Mouse (Mus musculus): ENCODE results near the gene Ptgr1. TPM values are rescaled to one million over a fixed set of nuclear protein-coding genes. Genes with fewer than 3 reads are reported as not detected.

Ptgr1 gene
- total RNA-seq, 1 experiment, result 14.4 TPM

- in situ Hi-C loops (cut with MboI; ENCODE audit: low sequenced_read_pairs in 2 of 2, unreplicated experiment in 2 of 2), result no loop called here
- Histone ChIP-seq H3K9me3 (ENCODE audit: control insufficient read depth, insufficient read depth, low read depth, low read length) (no peaks in the 10 kb centered on the region), H3K36me3 (ENCODE audit: control insufficient read depth, insufficient read depth, low read length, poor library complexity, severe bottlenecking) (no peaks in the 10 kb centered on the region), H3K9ac (ENCODE audit: insufficient read depth, low read depth, low read length, poor library complexity, severe bottlenecking) (no peak overlapping the region), H3K4me3 (ENCODE audit: insufficient read depth in 1 of 2, low read depth in 1 of 2, low read length in 2 of 2, poor library complexity in 1 of 2, severe bottlenecking in 1 of 2) (no peak overlapping the region), H3K27ac (ENCODE audit: insufficient read depth, low read depth, low read length, poor library complexity, severe bottlenecking) (no peak overlapping the region), H3K4me1 (ENCODE audit: control insufficient read depth in 2 of 2, insufficient read depth in 2 of 2, low read length in 2 of 2, poor library complexity in 1 of 2) (no peaks in the 10 kb centered on the region)
- no peak for DNase-seq (ENCODE audit: low read depth, low spot score)
- TF ChIP-seq CHD2 (IDR thresholded peaks at IDR 0.05; ENCODE audit: low read depth, low read length), result no peak
- TF ChIP-seq ZC3H11A (IDR thresholded peaks at IDR 0.05; ENCODE audit: borderline replicate concordance, low read depth, low read length), result no peak
- no peak for TF ChIP-seq HCFC1 (IDR thresholded peaks at IDR 0.05; ENCODE audit: borderline replicate concordance, insufficient read depth, low read length)
- no peak for TF ChIP-seq MAFK (IDR thresholded peaks at IDR 0.05; ENCODE audit: insufficient read depth, low read depth, low read length)
- TF ChIP-seq ZNF384 (IDR thresholded peaks at IDR 0.05; ENCODE audit: low read depth, low read length), result no peak
Observed at GRCm38 (mm10) chr4:58926120-58926519, 60.8 kb downstream of the Ptgr1 start.

GRCm38 (mm10) chr4:58925664-58926063, 61.3 kb downstream of the Ptgr1 start:
- no peaks in the 10 kb centered on the region for H3K4me1 ChIP-seq (ENCODE audit: control insufficient read depth in 2 of 2, insufficient read depth in 2 of 2, low read length in 2 of 2, poor library complexity in 1 of 2)
- DNase-seq (ENCODE audit: low read depth, low spot score), result no peak

GRCm38 (mm10) chr4:58923933-58924332, 63.0 kb downstream of the Ptgr1 start:
- H3K4me1 ChIP-seq (ENCODE audit: control insufficient read depth in 2 of 2, insufficient read depth in 2 of 2, low read length in 2 of 2, poor library complexity in 1 of 2), result no peaks in the 10 kb centered on the region
- in situ Hi-C loops (cut with MboI; ENCODE audit: low sequenced_read_pairs in 2 of 2, unreplicated experiment in 2 of 2), result no loop called here
- no peaks in the 10 kb centered on the region for H3K36me3 ChIP-seq (ENCODE audit: control insufficient read depth, insufficient read depth, low read length, poor library complexity, severe bottlenecking)
- no peaks in the 10 kb centered on the region for H3K9me3 ChIP-seq (ENCODE audit: control insufficient read depth, insufficient read depth, low read depth, low read length)
- no peak for TF ChIP-seq HCFC1 (IDR thresholded peaks at IDR 0.05; ENCODE audit: borderline replicate concordance, insufficient read depth, low read length)
- TF ChIP-seq ZC3H11A (IDR thresholded peaks at IDR 0.05; ENCODE audit: borderline replicate concordance, low read depth, low read length), result no peak
- TF ChIP-seq MAFK (IDR thresholded peaks at IDR 0.05; ENCODE audit: insufficient read depth, low read depth, low read length), result no peak
- TF ChIP-seq CHD2 (IDR thresholded peaks at IDR 0.05; ENCODE audit: low read depth, low read length), result no peak
- TF ChIP-seq ZNF384 (IDR thresholded peaks at IDR 0.05; ENCODE audit: low read depth, low read length), result no peak
- no peak for DNase-seq (ENCODE audit: low read depth, low spot score)
- no peak overlapping the region for H3K4me3 ChIP-seq (ENCODE audit: insufficient read depth in 1 of 2, low read depth in 1 of 2, low read length in 2 of 2, poor library complexity in 1 of 2, severe bottlenecking in 1 of 2)
- H3K9ac ChIP-seq (ENCODE audit: insufficient read depth, low read depth, low read length, poor library complexity, severe bottlenecking), result no peak overlapping the region
- no peak overlapping the region for H3K27ac ChIP-seq (ENCODE audit: insufficient read depth, low read depth, low read length, poor library complexity, severe bottlenecking)

More at GRCm38 (mm10) chr4:58925664-58926063, 61.3 kb downstream of the Ptgr1 start:
- Histone ChIP-seq H3K36me3 (ENCODE audit: control insufficient read depth, insufficient read depth, low read length, poor library complexity, severe bottlenecking) (no peaks in the 10 kb centered on the region), H3K9ac (ENCODE audit: insufficient read depth, low read depth, low read length, poor library complexity, severe bottlenecking) (no peak overlapping the region), H3K27ac (ENCODE audit: insufficient read depth, low read depth, low read length, poor library complexity, severe bottlenecking) (no peak overlapping the region), H3K9me3 (ENCODE audit: control insufficient read depth, insufficient read depth, low read depth, low read length) (no peaks in the 10 kb centered on the region), H3K4me3 (ENCODE audit: insufficient read depth in 1 of 2, low read depth in 1 of 2, low read length in 2 of 2, poor library complexity in 1 of 2, severe bottlenecking in 1 of 2) (no peak overlapping the region)
- no peak for TF ChIP-seq CHD2 (IDR thresholded peaks at IDR 0.05; ENCODE audit: low read depth, low read length)
- no peak for TF ChIP-seq MAFK (IDR thresholded peaks at IDR 0.05; ENCODE audit: insufficient read depth, low read depth, low read length)
- no peak for TF ChIP-seq ZC3H11A (IDR thresholded peaks at IDR 0.05; ENCODE audit: borderline replicate concordance, low read depth, low read length)
- no peak for TF ChIP-seq ZNF384 (IDR thresholded peaks at IDR 0.05; ENCODE audit: low read depth, low read length)
- no peak for TF ChIP-seq HCFC1 (IDR thresholded peaks at IDR 0.05; ENCODE audit: borderline replicate concordance, insufficient read depth, low read length)
- in situ Hi-C loops (cut with MboI; ENCODE audit: low sequenced_read_pairs in 2 of 2, unreplicated experiment in 2 of 2), result no loop called here

Other genes with a start within 250 kb of the Ptgr1 start
- gene Olfr267, start 199.4 kb downstream of the Ptgr1 start, total RNA-seq (2012; rRNA removed), result not detected in 2 replicates
- gene Ecpas, start 74.4 kb downstream of the Ptgr1 start, total RNA-seq (2012; rRNA removed), result 10.6 and 23.9 TPM in 2 replicates
- 0.63 and 0.80 TPM in 2 replicates for gene Zkscan16, start 43.5 kb downstream of the Ptgr1 start, total RNA-seq (2012; rRNA removed)
- 7.8 and 12.0 TPM in 2 replicates for gene Dnajc25, start 7.9 kb upstream of the Ptgr1 start, total RNA-seq (2012; rRNA removed)
- not detected in 2 replicates for gene Gm20503, start 16.1 kb upstream of the Ptgr1 start, total RNA-seq (2012; rRNA removed)
- gene Gng10, start 48.0 kb upstream of the Ptgr1 start, total RNA-seq (2012; rRNA removed), result 12.6 and 25.3 TPM in 2 replicates
- 0.85 and 0.98 TPM in 2 replicates for gene AI481877, start 151.9 kb upstream of the Ptgr1 start, total RNA-seq (2012; rRNA removed)
- gene Ugcg, start 202.1 kb upstream of the Ptgr1 start, total RNA-seq (2012; rRNA removed), result 40.2 and 56.4 TPM in 2 replicates